Mouse (Mus musculus) kidney, postnatal 0 days (tissue): ENCODE results near the gene Pibf1. TPM values are rescaled to one million over a fixed set of nuclear protein-coding genes. Genes with fewer than 3 reads are reported as not detected.

Source experiments
- ATAC-seq: fragments of 200-750 bp; cut with Nextera tagmentation; replicated peaks from 2 replicates; pipeline ENCODE4 v1.8.0; 2017; ENCODE audit warnings: low read depth, moderate number of reproducible peaks, moderate TSS enrichment, moderate library complexity; ENCODE audit not compliant: low FRiP score
- DNase-seq: peaks from one replicate; pipeline ENCODE4 v3.0.0-alpha.2; 2016; ENCODE audit warnings: low spot score
- H3K27ac ChIP-seq: fragments of 300-500 bp; sonication (generic); 2 replicates; pipeline ENCODE4 v1.5.1; 2014; ENCODE audit warnings: mild to moderate bottlenecking
- H3K27me3 ChIP-seq: fragments of 300-500 bp; sonication (generic); 2 replicates; pipeline ENCODE4 v1.6.1; 2014; ENCODE audit warnings: low read length, mixed read lengths; ENCODE audit not compliant: insufficient read depth
- H3K36me3 ChIP-seq: fragments of 300-500 bp; sonication (generic); 2 replicates; pipeline ENCODE4 v1.6.1; 2014; ENCODE audit warnings: low read length, mixed read lengths; ENCODE audit not compliant: insufficient read depth
- H3K4me1 ChIP-seq: fragments of 300-500 bp; sonication (generic); replicated peaks from 2 replicates; pipeline ENCODE4 v1.6.1; 2014; ENCODE audit warnings: antibody characterized with exemption, low read length, mixed read lengths; ENCODE audit not compliant: insufficient read depth
- H3K4me2 ChIP-seq: fragments of 300-500 bp; sonication (generic); 2 replicates; pipeline ENCODE4 v1.6.1; 2014; ENCODE audit warnings: mild to moderate bottlenecking, low read length, moderate library complexity, mixed read lengths
- H3K4me3 ChIP-seq: fragments of 300-500 bp; sonication (generic); replicated peaks from 2 replicates; pipeline ENCODE4 v1.5.1; 2014; ENCODE audit warnings: low read depth, low read length
- H3K9ac ChIP-seq: fragments of 300-500 bp; sonication (generic); 2 replicates; pipeline ENCODE4 v1.6.1; 2014; ENCODE audit warnings: low read depth, low read length
- H3K9me3 ChIP-seq: fragments of 300-500 bp; sonication (generic); replicated peaks from 2 replicates; pipeline ENCODE4 v1.6.1; 2016; ENCODE audit warnings: low read length, inconsistent platforms, mixed read lengths
- CTCF ChIP-seq: IDR thresholded peaks from 2 replicates; pipeline ENCODE4 v1.5.1; 2016; ENCODE audit warnings: antibody characterized with exemption, low read depth, mild to moderate bottlenecking, moderate library complexity
- WGBS: fragments of 180-500 bp; shearing (Covaris S2); extraction: QIAGEN DNeasy Blood & Tissue Kit; methylation state at CpG from one replicate; pipeline ENCODE4 v1.1.7; 2014; 5-methylcytosine and 5-hydroxymethylcytosine counted together
- polyA plus RNA-seq: library from polyadenylated mRNA; unstranded; fragments of >200 nt; fragmentation: Nextera tagmentation; extraction: Ambion mirVana; gene quantifications from 2 replicates; pipeline ENCODE4 v1.2.1, GENCODE M21; 2015

The Pibf1 gene
- polyA plus RNA-seq, 1 experiment from 2014 or later = 12.7 TPM

DNA sequence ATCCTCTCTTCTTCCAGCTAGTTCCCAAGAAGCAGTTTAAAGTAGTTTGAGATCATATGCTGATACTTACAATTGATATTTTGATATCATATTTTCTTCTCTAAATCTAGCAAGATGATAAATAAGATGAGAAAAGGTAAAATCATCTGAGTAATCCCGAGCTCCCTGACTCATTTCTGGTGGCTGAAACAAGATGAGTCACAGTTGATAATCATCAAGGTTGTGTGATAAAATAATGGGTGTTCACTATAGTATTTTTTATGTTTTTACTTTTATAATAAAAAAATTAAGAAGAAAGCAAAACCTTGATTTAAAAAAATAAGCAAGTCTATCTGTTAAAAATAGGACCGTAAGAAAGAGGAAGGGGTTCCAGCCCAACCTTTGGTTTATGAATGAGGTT lies 34.8 kb downstream of the Pibf1 start:
- H3K4me3 ChIP-seq = no peak overlapping the region

GRCm38 (mm10) chr14:99135761-99136160 lies 36.5 kb downstream of the Pibf1 start:
- no peak for ATAC-seq
- Histone ChIP-seq H3K4me1 (no peaks in the 10 kb centered on the region), H3K36me3 (peaks cover 11% of the 10 kb centered on the region; the same call in 1 of the 2 replicates), H3K9ac (no peak overlapping the region), H3K9me3 (no peaks in the 10 kb centered on the region), H3K27me3 (no peaks in the 10 kb centered on the region), H3K27ac (no peak overlapping the region), H3K4me3 (no peak overlapping the region), H3K4me2 (no peak overlapping the region)
- no peak for TF ChIP-seq CTCF
- no peak for DNase-seq
- WGBS = 81% methylated on average over 9 of the region's 9 CpGs

More for the DNA sequence above, 34.8 kb downstream of the Pibf1 start:
- Histone ChIP-seq H3K36me3 (peaks cover 11% of the 10 kb centered on the region; the same call in 1 of the 2 replicates), H3K27ac (no peak overlapping the region), H3K4me2 (no peak overlapping the region), H3K4me1 (no peaks in the 10 kb centered on the region), H3K27me3 (no peaks in the 10 kb centered on the region), H3K9ac (no peak overlapping the region), H3K9me3 (no peaks in the 10 kb centered on the region)
- DNase-seq = no peak
- no peak for TF ChIP-seq CTCF
- ATAC-seq = no peak
- 94% methylated on average over 2 of the region's 2 CpGs for WGBS

DNA sequence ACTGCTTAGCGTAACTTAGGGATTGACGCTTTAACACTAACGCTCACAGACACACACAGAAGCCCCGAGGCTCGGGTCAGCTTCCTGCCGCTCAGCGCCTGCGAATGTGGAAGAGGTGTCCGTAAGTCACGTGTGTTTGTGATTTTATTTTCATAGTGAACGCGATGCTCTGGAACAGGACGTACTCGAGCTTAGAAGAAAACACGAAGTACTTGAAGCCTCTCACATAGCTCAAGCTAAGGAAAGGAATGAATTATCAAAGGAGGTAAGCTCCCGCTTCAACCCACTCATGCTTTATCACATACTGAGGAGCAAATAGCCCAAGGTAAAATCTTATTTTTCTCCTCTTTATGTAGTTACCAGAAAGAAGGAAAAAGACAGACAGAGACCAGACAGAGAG lies 37.1 kb downstream of the Pibf1 start:
- no peak for ATAC-seq
- H3K9ac ChIP-seq = no peak overlapping the region
- peaks cover 10% of the 10 kb centered on the region; the same call in 1 of the 2 replicates for H3K36me3 ChIP-seq
- WGBS = 80% methylated on average over 16 of the region's 16 CpGs
- TF ChIP-seq CTCF = no peak
- no peaks in the 10 kb centered on the region for H3K27me3 ChIP-seq
- H3K27ac ChIP-seq = no peak overlapping the region
- no peaks in the 10 kb centered on the region for H3K9me3 ChIP-seq
- no peak overlapping the region for H3K4me2 ChIP-seq
- no peak for DNase-seq
- no peak overlapping the region for H3K4me3 ChIP-seq
- no peaks in the 10 kb centered on the region for H3K4me1 ChIP-seq

GRCm38 (mm10) chr14:99140036-99140435 lies 40.8 kb downstream of the Pibf1 start:
- no peak for DNase-seq
- Histone ChIP-seq H3K36me3 (peaks cover 14% of the 10 kb centered on the region; the same call in 1 of the 2 replicates), H3K4me3 (no peak overlapping the region), H3K9me3 (no peaks in the 10 kb centered on the region), H3K9ac (no peak overlapping the region), H3K27me3 (no peaks in the 10 kb centered on the region), H3K4me2 (no peak overlapping the region), H3K27ac (no peak overlapping the region), H3K4me1 (no peaks in the 10 kb centered on the region)
- no peak for TF ChIP-seq CTCF
- WGBS = 92% methylated on average over 2 of the region's 2 CpGs
- ATAC-seq = no peak

DNA sequence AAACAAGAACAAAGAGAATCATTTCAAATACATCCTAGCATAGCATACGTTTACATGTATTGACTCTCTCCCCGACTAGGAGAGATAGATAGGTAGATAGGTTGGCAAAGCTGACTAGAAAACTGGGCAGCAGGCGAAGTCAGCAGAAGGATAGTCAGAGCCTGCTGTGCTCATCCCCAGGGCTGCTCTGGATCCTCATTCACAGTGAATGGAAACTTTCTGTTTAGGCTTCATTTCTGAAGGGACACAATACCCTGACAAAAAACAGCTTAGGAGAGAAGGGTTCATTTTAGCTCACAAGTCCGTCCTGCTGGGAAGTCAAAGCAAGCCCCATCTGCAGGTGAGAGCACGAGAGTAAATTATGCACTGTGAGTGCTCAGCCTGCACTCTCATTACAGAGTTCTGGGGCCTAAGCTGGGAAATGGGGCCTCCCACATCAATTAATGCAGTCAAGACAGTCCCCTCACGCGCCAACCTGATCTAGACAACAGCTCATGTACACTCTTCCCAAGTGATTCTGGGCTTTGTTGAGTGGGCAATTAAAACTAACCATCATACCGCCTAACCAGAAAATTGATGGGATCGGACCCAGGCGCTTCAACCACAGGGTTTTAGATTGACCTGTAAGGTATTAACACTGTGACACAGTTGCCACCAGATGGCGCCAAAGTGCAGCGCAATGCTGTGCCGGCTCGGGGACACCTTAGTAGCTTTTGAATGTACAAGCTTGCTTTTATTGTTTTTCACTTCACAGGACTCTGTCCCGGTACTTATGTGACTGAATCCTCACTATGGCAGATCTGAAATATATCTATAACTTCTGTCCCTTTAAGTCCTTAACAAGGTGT lies 42.8 kb downstream of the Pibf1 start:
- Histone ChIP-seq H3K4me1 (no peaks in the 10 kb centered on the region), H3K4me2 (no peak overlapping the region), H3K27me3 (no peaks in the 10 kb centered on the region), H3K9ac (no peak overlapping the region), H3K27ac (no peak overlapping the region), H3K36me3 (peaks cover 11% of the 10 kb centered on the region; the same call in 1 of the 2 replicates), H3K9me3 (no peaks in the 10 kb centered on the region), H3K4me3 (no peak overlapping the region)
- ATAC-seq = peak; percentile 82
- peak; percentile 96 for TF ChIP-seq CTCF
- WGBS = 23% methylated on average over 15 of the region's 15 CpGs
- DNase-seq = peak; percentile 84

DNA sequence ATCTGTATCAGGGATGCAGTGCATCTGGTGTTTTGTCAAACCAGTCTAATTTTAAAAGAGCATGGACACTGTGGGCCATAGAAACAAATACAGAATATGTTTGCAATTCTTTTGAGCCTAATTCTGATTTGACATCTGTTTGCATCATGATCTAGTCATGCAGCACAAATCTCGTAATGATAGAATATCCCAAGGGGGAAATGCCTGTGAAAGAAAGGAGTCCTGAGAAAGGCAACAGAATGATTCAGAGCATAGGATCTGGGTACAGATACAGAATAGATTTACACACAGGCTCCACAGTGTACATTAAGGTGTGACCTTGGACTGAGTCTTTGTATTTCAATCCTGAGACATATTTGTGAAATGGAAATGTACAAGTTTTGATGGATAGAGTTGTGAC lies 47.6 kb downstream of the Pibf1 start:
- H3K9ac ChIP-seq = no peak overlapping the region
- no peak for TF ChIP-seq CTCF
- H3K9me3 ChIP-seq = no peaks in the 10 kb centered on the region
- no peak overlapping the region for H3K4me3 ChIP-seq
- H3K36me3 ChIP-seq = peaks cover 8% of the 10 kb centered on the region; the same call in 1 of the 2 replicates
- DNase-seq (no peak), ATAC-seq (no peak)
- H3K4me2 ChIP-seq = no peak overlapping the region
- no peaks in the 10 kb centered on the region for H3K27me3 ChIP-seq
- no peaks in the 10 kb centered on the region for H3K4me1 ChIP-seq
- H3K27ac ChIP-seq = no peak overlapping the region
- 89% methylated on average over 1 of the region's 1 CpGs for WGBS
